Mouse (Mus musculus) layer of hippocampus, postnatal 36 days (tissue): ENCODE measurements at regions not wholly inside any gene's neighbourhood (a gene's known extent, or its start where the extent isn't known, plus 50 kb on each side); places are given as distances from the start of the nearest gene placed in this dataset.

Experiments
- DNase-seq, 2 experiments: peaks; one replicate each; pipeline ENCODE4 v3.0.0; 2022

DNA sequence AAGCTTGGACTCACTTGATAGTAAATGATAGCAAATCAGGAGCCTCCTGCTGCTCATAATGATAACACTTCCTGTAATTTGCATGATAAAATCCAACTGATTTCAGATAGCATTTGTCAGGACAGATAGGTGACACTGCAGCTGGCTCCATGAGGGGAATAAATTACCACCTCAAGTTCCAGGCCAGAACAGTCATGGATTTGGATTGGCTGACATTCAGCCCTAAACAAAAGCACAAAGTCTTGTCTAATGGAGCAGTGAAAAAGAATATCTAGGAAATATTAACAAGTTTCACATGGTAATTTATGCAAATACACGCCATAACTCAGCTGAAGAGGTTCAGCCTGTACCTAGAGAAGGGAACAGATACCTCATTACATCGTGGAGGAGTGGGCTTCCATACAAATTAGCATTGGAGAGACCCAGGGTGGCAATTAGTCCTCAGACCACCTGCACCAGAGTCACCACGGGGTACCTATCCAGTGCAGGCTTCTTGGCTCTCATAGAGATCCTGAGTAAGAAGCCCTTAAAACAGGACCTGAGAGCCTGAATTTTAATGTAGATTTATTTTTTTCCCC lies 587.3 kb upstream of the Plxna2 start:
- DNase-seq = no peak

DNA sequence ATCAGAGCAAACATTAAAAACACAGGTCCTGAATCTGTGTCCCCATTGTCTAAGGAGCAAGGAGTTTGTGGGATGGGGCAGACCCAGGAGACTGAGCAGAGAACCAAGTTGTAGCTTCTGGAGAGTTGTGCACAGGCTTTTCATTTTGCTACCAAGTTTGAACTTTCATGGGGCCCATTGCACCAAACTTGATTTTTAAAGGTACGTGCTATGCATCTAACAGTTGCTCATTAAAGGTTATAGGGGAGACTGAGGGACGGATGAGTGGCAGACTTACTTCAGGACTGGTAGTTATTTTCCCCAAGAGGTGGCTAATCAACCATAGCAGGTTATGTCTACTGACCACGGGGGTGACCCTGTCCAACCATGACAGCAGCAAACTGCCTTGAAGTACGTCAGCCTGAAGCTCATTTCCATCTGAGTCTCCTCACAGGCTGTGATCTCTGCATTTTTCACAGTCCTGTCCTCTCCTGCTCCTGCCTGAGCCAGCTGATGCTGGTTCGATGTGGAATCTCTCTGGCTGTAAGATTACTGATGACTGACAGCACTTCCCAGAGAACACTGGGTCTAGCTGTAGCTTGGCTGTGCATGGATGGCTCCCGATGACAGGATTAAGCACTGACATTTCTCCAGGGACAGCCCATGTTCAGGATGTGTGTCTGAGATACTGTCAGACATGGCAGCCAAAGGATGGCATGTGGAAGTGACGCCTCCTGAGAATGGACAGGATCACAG lies 590.9 kb upstream of the Plxna2 start:
- no peak for DNase-seq

DNA sequence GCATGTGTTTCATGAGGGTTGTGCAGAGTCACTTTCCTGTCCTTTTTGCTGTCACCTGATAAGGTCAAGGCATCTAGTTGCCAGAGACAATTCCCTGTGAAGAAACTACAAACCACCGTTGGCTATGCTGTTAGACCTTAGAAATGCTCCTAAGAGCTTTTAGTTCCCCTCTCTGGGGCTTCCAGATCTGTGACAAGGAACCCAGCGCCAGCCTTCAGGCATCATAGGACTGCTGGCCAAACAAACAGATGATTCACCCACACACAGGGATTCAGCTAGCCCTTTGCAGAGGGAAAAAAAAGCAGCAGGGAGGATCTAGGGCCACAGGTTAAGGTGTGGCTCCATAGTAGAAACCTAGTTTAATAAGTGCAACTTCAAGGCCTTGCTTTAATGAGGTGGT lies 591.8 kb upstream of the Plxna2 start:
- DNase-seq = no peak

DNA sequence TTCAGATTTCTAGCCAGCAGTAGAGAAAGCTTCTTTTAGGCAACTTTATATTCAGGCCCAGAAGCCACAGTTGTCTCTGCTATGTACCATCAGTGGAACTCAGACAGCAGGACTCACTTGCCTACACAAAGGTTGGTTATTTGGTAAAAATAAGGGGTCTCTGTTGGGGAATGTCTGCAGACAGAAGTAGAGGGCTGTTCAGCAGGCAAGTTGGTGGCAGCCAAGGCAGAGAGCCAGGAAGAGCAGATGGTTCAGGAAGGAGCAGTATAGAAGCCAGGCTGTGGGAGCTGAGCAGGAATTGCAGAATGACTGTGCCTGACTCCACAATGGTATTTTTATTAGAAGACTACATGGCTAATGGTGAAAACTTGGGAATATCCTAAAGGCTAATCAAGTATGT lies 598.7 kb upstream of the Plxna2 start:
- peak; percentile 76 to 80 for DNase-seq

DNA sequence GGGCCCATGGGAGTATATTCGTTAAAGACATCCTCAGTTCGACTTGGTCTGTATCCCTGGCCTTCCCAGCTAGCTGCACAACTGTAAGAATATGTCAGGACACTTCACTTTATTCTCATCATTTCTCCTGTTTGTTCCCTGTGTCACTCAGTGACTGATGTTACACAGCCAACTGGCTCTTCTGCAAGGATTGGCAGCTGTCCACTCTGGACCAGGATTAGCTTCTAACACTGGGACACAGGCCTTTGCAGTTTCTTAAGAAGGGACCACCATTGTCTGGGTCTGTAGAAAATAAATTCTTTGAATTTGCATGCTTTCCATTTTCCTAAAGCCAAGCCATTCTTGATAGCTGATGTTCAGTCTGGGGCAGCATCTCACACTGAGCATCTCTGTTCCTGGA lies 622.1 kb upstream of the Camk1g start:
- DNase-seq = no peak

DNA sequence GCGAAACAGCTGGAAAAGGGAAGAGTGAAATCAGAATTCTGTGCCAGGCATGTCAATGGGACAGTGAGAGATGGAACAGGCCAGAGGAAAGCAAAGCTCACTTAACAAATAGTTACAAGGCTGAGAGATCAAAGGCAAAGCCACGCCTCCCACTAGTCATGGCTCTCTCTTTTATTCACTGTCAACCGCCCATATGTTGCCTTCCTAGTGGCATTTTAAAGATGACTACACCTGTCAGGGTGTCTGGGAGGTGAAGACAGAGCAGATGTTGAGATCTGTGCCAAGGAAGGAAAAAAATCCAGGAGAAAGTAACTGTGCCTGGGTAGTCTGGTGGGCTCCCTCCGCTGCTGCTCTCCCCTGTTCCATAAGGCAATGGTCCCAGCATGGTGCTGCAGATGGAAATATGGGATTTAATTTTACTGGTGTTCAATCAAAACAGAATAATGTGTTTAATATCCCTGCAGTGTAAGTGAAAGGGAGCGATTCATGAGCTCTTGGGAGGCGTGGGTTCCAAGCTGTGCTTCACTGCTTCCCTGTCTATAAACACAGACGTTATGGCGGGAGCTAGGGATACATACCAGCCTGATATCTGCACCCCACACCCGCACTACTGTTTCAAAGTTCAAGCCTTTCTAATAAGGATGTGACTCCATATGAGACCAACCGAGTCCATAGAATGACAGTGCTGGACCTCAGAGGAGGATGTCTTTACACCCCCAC lies 620.0 kb upstream of the Camk1g start:
- peak in 1 of 2 experiments; percentile 10 for DNase-seq

DNA sequence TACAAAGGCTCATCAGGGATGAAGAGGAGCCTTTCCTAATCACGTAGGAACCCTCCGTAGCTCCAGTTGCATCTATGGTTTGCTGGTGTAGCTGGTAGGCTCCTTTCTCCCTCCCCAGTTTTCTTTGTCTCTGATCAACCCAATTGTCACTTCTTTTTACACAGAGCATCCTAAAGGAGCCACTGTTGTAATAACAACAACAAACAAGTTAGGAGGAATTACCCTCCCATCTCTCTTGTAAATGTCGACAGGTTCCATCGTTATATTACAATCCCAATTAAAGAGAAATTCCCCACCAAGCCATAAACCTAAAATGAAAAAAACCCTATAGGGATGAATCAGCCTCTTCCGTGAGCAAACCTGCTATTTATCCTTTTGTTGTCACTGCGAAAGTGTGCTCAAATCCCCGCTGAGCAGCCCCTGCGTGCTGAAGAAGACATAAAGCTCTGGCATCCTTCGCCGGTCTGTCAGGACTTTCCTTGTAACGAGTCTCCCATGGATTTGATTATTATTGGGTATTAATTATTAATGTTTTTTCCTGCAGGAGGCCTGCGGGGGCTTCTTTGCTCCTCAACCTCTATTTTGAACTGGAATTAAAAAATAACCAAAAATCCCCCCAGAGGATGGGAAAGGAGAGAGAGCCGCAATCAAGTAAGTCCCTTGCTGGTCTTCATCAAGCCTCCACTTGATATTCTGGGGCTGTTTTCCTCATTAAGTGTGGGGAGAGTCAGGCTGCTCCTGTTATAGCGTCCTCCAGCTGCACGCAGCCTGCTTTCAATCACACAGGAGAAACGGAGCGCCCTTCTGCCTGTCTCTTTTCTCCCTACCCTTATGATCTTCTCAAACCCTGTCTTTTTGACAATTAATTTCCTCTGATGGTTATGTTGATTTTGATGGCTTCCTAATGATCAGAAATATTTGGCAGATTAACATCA lies 619.1 kb upstream of the Camk1g start:
- DNase-seq = no peak

DNA sequence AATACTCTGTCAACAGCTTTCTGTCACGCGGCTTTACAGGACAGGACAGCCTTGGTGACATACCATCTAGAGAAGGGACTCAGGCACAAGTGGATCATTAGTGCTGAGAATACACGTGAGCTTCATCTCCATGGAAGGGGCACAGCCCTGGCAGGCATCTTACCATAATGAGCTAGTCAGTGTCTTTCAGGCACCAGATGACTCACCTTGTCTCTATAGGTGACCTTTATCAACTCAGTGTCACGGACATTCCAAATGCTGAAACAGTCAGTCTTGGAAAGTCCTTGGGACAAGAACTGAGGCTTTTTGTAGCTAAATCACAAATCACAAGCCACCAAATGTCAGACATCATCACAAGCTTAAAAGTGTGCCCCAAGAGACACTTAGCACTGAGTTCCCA lies 610.5 kb upstream of the Camk1g start:
- DNase-seq = no peak

DNA sequence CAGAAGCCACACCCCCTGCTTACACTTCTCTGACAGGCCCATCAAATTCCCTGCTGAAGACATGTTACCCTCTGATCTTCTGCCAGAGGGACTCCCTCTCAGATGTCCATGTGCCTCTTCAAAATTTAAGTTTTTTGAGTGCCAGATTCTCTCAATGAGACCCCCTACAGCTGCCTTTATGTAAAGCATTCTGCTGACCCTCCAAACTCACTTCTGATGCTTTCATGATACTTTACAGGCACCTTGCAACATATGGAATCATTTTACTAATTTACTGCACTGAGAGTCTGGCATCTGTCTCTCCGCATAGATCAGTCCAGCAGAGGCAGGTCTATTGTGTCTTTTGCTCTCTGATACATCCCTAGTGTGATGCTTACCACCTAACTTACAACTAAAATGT lies 601.4 kb upstream of the Camk1g start:
- no peak for DNase-seq

DNA sequence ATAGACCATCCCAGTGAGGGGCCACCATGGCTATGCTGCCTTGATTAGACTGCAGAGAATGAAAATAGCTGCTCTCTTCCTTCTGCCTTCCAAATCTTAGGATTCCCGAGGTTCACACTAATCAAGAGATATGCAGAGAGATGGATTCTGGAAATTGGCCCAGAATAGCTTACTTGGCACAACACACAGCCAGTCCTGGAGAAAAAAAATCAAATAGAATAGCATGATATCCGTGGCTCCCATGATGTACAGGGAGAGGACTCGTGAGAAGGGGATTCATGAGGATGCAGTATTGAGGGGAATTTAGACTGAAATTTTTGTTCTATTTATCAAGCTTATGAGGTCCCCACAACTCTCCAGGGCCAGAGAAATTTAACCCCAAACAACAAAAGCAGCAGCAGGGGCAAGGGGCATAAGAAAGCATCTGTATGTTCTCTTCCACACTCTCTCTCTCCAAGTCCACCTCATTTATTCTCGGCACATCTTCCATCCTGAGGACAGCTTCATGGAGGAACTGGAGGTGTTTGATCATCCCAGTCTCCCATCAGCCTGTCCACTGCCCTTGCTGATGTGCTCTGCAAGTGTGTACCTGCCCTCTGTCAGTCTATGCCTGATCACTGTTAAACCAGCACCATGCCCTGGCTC lies 599.3 kb upstream of the Camk1g start:
- DNase-seq = no peak

DNA sequence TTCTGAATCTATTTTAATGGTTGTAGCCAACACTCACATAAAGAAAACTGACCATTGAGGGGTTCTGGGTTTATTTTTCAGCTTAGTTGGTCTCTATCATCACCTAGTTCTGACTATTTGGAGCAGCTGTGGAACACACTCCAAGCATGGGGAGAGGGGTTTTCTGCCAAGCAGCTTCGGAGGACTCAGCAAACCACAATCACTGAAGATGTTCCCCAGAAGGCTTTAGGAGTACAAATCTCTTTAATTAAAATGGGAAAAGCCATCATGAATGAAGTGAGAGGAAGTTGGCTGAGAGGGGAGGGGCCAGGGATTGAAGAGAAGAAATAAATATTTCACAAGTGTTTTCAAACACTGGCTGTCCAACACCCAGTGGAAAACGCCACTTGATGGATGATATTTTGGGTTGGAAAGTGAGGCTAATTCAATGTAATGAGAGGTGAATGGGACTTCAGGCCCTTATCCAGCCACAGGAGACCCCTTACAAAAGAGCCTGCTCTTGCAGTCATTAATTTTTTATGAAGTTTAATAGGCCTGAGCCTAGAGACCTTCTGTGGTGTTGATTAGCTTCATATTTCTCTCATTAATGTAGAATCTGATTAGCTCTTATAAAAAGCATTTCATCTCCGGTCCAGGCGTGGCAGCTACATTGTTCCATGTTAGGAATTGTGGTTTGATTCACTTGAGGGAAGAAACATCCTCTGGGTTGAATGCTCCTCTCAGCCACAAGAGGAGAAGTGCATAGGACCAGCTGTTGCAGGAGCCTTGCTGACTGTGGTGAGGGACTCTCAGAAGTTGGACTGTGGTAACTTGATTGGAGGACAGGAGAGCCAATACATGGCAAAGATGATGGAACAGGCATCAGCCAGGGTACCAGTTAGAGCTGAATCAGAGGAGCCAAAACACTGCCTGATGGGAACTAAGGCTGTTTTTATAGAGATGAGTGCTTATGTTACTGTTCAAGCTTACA lies 598.1 kb upstream of the Camk1g start:
- DNase-seq = no peak

DNA sequence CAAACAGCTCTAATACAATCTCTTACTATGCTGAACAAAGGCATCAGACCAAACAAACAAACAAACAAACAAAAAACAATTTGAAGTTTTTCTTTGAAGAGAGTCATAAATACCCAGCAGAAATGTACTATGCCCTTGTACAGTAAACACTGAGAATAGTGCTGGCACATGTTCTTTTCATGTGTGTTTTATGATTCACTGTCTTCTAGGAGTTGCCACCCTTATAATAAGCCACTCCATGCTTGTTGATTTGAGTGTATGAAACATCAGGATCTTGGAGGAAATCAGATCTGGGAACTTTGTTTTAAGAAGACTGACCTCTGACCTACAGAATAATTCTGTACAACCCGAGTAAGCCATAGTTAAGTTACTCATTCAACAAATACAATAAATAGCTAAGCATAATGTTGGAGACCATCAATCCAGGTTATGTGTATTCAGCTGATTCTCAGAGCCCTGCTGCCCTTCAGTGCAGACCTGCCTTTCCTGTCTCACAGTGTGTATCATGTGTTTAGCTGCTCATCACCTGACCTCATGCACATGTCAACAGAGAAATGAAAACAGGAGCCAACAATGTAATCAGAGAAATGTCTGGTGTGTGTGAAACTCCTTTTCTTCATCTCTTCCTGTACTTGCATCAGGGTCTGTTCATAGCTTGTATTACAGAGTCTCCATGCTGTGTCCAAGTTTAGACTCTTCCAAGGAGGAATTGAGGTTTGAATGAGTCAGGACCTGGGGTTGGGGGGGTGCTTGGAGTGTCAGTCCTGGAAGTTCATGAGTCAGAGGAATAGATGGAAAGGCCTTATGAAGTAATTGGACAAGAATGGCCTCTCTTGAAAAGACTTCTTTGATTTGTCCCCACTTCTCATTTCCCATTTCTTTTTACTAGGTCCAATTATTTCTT lies 596.8 kb upstream of the Camk1g start:
- DNase-seq = no peak

DNA sequence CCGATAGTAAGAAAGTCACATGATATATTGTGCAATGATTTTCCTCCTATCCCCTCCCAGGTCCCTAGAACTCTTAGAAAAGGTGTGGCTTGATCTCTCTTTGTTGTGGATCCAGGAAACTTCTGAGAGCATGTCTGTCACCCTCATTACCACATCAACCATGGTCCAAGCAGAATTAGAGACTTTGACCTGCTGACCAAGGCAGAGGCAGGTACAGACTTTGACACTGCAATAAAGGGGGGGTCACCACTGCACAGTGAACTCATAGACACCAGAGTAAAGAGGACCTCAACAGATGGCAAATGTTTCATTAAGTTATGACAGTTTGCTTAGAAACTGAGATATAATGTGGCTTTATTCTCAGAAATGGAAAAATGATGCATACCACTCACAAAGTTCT lies 595.2 kb upstream of the Camk1g start:
- DNase-seq = no peak

DNA sequence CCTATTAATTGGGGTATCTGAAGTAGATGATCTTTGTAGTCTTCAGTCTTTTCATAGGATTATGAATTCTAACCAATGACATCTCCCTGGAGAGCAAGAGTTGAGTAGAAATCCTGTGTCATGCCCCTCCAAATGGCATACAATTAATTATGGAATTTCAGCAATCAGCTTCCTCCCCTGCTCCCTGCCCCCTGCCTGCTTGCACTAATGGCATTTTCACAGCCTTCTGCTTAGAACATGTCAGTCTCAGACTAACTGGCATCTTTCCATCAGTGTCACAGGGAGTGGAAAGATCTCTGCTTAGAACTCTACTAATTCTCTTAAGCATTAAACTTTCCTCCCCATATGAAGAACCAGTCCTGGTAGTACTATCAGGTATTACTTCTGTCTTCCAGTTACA lies 581.8 kb upstream of the Camk1g start:
- no peak for DNase-seq

DNA sequence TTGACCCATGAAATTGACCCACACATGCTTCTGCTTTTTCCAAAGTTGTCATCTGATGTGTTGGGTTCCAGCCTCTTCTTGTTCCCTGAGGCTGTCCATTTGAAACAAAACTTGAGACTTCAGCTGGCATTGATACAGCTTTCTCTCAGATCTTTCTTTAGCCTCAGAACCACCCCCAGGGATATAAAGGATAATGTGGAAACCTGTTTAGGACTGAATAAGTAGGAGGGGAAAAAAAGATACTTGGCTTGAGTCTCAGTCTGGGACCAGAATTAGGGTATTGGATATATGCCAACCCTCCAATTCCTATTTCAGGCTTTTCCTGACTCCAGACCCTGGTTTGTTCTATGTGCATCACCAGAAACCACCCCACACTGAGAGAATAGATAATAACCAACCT lies 579.7 kb upstream of the Camk1g start:
- DNase-seq = no peak

DNA sequence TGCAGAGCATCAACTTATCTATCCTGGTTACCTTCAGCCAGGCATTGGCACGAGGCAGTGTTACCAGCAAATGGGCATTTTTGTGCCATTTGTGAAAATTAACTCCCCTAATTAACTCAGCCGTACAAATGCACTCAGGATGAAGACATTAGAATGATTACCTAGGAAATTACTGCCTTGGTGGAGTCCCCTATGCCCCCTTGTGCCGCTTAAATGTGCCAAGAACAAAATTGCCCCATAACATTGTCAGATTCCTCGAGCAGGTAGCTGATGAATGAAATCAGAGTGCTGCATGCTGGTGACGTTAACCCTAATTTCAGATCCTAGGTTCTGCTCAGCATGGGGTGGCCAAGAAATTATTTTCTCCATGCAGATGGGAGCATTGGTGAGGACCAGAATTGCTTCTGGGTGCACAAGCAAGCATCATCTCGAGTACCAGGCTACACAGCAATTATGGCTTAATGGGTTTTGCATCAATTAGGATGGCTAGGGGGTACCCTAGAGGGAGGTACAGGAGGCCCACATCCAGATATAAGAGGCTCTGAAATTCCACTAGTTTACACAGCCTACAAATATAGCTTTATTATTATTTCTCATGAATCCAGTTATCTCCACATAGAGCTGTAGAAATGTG lies 577.0 kb upstream of the Camk1g start:
- no peak for DNase-seq

DNA sequence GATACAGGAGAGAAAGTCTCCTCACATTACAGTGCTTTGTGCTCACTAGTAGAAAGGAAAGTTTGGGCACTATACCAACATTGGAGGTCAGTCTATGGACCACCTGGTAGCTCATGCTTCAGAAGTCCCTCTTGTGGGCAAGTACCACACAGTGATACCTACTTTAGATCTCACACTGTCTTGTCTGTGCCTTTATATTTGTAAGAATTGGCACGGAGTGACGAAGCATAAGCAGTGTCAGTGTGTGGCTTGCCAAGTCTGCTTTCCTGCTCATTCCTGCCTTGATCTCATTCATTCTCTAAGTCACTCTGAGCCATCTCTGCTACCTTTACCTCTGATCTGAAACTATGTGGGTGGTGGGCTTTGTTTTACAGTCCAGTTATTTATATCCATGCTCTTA lies 565.9 kb upstream of the Camk1g start:
- DNase-seq = no peak

DNA sequence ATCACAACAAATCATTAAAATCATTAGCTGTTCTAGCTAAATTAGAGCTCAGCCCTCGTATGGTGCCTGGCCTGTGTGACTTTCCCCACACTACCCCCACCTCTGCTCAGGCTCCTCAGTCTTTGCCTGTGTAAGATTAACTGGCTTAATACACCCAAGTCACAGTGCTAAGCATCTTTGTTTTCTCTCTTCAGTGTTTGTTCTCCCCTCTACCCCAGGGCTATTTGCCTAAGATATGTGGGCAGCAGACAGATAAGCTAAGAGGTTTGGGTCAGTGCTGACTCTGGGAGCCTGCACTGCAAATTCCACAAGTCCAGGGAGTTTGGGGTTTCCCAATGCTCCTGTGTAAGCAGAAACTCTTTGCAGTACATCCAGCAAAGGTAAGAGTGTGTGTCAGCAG lies 564.2 kb upstream of the Camk1g start:
- no peak for DNase-seq

DNA sequence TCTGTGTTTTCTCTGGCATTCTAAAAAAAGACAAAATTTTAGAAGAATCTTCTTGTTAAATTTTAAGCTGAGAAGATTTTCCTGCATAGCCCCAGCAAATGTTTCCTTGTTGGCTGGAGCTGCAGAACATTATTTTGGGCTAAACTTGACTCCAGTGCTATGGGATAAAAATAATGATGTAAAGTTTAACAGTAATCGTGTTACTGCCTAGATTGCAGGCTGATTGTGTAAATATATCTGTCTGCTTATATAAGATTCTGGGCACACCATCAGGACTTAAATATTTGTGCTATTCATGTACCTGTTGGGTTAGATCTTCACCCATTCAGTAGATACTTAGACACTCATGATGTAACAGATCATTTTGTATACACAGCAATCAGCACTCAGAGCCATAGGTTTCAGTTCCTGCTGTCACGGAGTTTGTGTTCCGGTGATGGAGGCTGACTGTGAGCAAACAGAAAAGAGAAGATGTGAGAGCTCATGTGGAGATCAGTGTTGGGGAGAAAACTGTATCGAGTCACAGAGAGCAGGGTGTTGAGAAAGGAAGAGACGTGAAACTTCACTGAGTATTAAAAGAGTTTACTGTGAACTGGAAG lies 561.1 kb upstream of the Camk1g start:
- DNase-seq = no peak
